Mouse (Mus musculus) stomach, postnatal 0 days (tissue): ENCODE results near the gene Ptdss2.

ENCODE experiments used
- CTCF ChIP-seq: IDR thresholded peaks from 2 replicates; pipeline ENCODE4 v1.5.1; 2016; ENCODE audit warnings: antibody characterized with exemption, low read depth, mild to moderate bottlenecking, moderate library complexity
- EP300 ChIP-seq: optimal IDR thresholded peaks from 2 replicates; pipeline ENCODE3; 2016; ENCODE audit warnings: antibody characterized with exemption

DNA sequence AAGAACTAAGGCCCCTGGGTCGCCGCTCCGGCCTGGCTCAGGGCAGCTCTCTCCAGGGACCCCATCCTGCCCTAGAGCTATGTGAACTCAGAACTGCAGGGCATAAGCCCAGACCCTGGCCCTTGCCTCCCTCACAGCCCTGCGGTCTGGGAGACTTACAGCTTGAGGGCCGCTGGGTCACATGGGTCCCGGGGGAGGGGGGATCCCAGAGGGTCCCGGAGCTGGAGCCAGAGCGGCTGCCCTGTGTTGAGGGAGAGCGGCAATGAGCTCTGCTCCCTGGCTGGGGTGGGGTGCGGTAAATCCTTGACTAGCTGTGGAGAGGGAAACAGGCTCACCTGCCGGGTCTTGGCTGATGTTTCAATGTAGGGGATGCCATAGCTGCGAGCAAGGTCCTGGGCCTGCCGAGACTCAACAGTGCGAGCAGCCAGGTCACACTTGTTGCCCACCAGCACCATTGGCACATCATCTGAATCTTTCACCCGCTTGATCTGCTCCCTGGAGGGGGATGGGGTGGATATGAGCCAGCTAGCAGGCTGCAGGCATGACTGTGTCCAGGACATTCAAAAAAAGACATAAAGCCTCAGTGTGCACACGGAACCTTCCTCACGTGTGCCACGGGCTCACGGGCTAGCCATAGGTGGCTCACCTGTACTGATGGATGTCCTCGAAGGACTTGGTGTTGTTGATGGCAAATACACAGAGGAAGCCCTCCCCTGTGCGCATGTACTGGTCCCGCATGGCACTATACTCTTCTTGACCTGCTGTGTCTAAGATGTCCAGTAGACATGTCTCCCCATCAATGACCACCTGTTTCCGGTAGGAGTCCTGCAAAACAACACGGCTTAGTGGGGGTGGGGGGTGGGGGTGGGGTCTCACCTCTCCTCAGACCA lies 69.9 kb downstream of the Ptdss2 start:
- TF ChIP-seq CTCF, result no peak
- TF ChIP-seq EP300, result no peak
